Mouse (Mus musculus): ENCODE data around the gene Dip2c. TPM values are rescaled to one million over a fixed set of nuclear protein-coding genes. Genes with fewer than 3 reads are reported as not detected.

Gene Dip2c
- polyA plus RNA-seq, 1 experiment from 2014 or later, result 13.9 TPM

GRCm38 (mm10) chr13:9296285-9296684 lies 20.0 kb downstream of the Dip2c start:
- 85% methylated on average over 6 of the region's 6 CpGs for WGBS
- 0 out of 2 replicates have a peak, but pooled peaks cover 3% of the 10 kb centered on the region for H3K4me1 ChIP-seq (replicated peaks)

GRCm38 (mm10) chr13:9297266-9297665 lies 20.9 kb downstream of the Dip2c start:
- Histone ChIP-seq H3K4me3 (no peak overlapping the region), H3K27me3 (no peaks in the 10 kb centered on the region), H3K4me2 (no peak overlapping the region), H3K27ac (replicated peaks) (no peak overlapping the region), H3K9ac (no peak overlapping the region), H3K4me1 (replicated peaks) (0 out of 2 replicates have a peak, but pooled peaks cover 3% of the 10 kb centered on the region), H3K9me3 (no peaks in the 10 kb centered on the region), H3K36me3 (no peaks in the 10 kb centered on the region)
- 82% methylated on average over 3 of the region's 3 CpGs for WGBS
- no peak for ATAC-seq (ENCODE audit: low FRiP score, low read depth)

More at GRCm38 (mm10) chr13:9296285-9296684, 20.0 kb downstream of the Dip2c start:
- H3K27ac ChIP-seq (replicated peaks), result no peak overlapping the region
- no peaks in the 10 kb centered on the region for H3K27me3 ChIP-seq
- ATAC-seq (ENCODE audit: low FRiP score, low read depth), result no peak
- no peak overlapping the region for H3K4me2 ChIP-seq
- no peak overlapping the region for H3K4me3 ChIP-seq
- H3K36me3 ChIP-seq, result no peaks in the 10 kb centered on the region
- H3K9me3 ChIP-seq, result no peaks in the 10 kb centered on the region
- H3K9ac ChIP-seq, result no peak overlapping the region

- ATAC-seq (ENCODE audit: low FRiP score, low read depth), result no peak
- no peaks in the 10 kb centered on the region for H3K27me3 ChIP-seq
- H3K4me1 ChIP-seq (replicated peaks), result 0 out of 2 replicates have a peak, but pooled peaks cover 3% of the 10 kb centered on the region
- WGBS, result 60% methylated on average over 3 of the region's 3 CpGs
- no peak overlapping the region for H3K9ac ChIP-seq
- no peaks in the 10 kb centered on the region for H3K9me3 ChIP-seq
- no peak overlapping the region for H3K4me2 ChIP-seq
- no peaks in the 10 kb centered on the region for H3K36me3 ChIP-seq
- no peak overlapping the region for H3K4me3 ChIP-seq
- no peak overlapping the region for H3K27ac ChIP-seq (replicated peaks)
These were observed 21.4 kb downstream of the Dip2c start for GRCm38 (mm10) chr13:9297689-9298088.

GRCm38 (mm10) chr13:9299657-9300056 lies 23.3 kb downstream of the Dip2c start:
- Histone ChIP-seq H3K4me1 (replicated peaks) (0 out of 2 replicates have a peak, but pooled peaks cover 3% of the 10 kb centered on the region), H3K9ac (no peak overlapping the region), H3K36me3 (no peaks in the 10 kb centered on the region), H3K4me2 (no peak overlapping the region), H3K9me3 (no peaks in the 10 kb centered on the region), H3K27ac (replicated peaks) (no peak overlapping the region), H3K4me3 (no peak overlapping the region), H3K27me3 (no peaks in the 10 kb centered on the region)
- WGBS, result 73% methylated on average over 2 of the region's 2 CpGs
- ATAC-seq (ENCODE audit: low FRiP score, low read depth), result no peak

- no peak overlapping the region for H3K4me3 ChIP-seq
- no peaks in the 10 kb centered on the region for H3K36me3 ChIP-seq
- H3K9ac ChIP-seq, result no peak overlapping the region
- no peaks in the 10 kb centered on the region for H3K27me3 ChIP-seq
- peaks cover under 1% of the 10 kb centered on the region; the same call in 1 of the 2 replicates for H3K4me1 ChIP-seq (replicated peaks)
- H3K4me2 ChIP-seq, result no peak overlapping the region
- ATAC-seq (ENCODE audit: low FRiP score, low read depth), result no peak
- no peaks in the 10 kb centered on the region for H3K9me3 ChIP-seq
- H3K27ac ChIP-seq (replicated peaks), result no peak overlapping the region
- 43% methylated on average over 6 of the region's 6 CpGs for WGBS
These were observed 32.5 kb downstream of the Dip2c start for GRCm38 (mm10) chr13:9308863-9309262.

- H3K4me1 ChIP-seq (replicated peaks), result peaks cover 10% of the 10 kb centered on the region
- no peak overlapping the region for H3K4me3 ChIP-seq
- H3K27ac ChIP-seq (replicated peaks), result no peak overlapping the region
- no peaks in the 10 kb centered on the region for H3K9me3 ChIP-seq
- 90% methylated on average over 1 of the region's 1 CpGs for WGBS
- no peak for ATAC-seq (ENCODE audit: low FRiP score, low read depth)
- no peaks in the 10 kb centered on the region for H3K27me3 ChIP-seq
- H3K4me2 ChIP-seq, result no peak overlapping the region
- H3K36me3 ChIP-seq, result no peaks in the 10 kb centered on the region
- H3K9ac ChIP-seq, result no peak overlapping the region
These were observed 34.5 kb downstream of the Dip2c start for GRCm38 (mm10) chr13:9310806-9311205.

GRCm38 (mm10) chr13:9312916-9313315 lies 36.6 kb downstream of the Dip2c start:
- H3K4me2 ChIP-seq, result no peak overlapping the region
- no peak overlapping the region for H3K4me3 ChIP-seq
- H3K4me1 ChIP-seq (replicated peaks), result peaks cover 16% of the 10 kb centered on the region
- no peak for ATAC-seq (ENCODE audit: low FRiP score, low read depth)
- H3K36me3 ChIP-seq, result no peaks in the 10 kb centered on the region
- H3K9me3 ChIP-seq, result no peaks in the 10 kb centered on the region
- no peak overlapping the region for H3K9ac ChIP-seq
- H3K27ac ChIP-seq (replicated peaks), result no peak overlapping the region
- no peaks in the 10 kb centered on the region for H3K27me3 ChIP-seq

GRCm38 (mm10) chr13:9314099-9314712 lies 37.9 kb downstream of the Dip2c start:
- no peaks in the 10 kb centered on the region for H3K9me3 ChIP-seq
- no peaks in the 10 kb centered on the region for H3K27me3 ChIP-seq
- no peak for ATAC-seq (ENCODE audit: low FRiP score, low read depth)
- no peak overlapping the region for H3K4me3 ChIP-seq
- no peak overlapping the region for H3K4me2 ChIP-seq
- no peak overlapping the region for H3K9ac ChIP-seq
- peaks cover 16% of the 10 kb centered on the region for H3K4me1 ChIP-seq (replicated peaks)
- WGBS, result 56% methylated on average over 2 of the region's 2 CpGs
- no peaks in the 10 kb centered on the region for H3K36me3 ChIP-seq
- H3K27ac ChIP-seq (replicated peaks), result no peak overlapping the region; the same call in 1 of the 2 replicates

- no peaks in the 10 kb centered on the region for H3K9me3 ChIP-seq
- no peak for ATAC-seq (ENCODE audit: low FRiP score, low read depth)
- H3K27me3 ChIP-seq, result no peaks in the 10 kb centered on the region
- H3K36me3 ChIP-seq, result no peaks in the 10 kb centered on the region
- H3K27ac ChIP-seq (replicated peaks), result no peak overlapping the region
- WGBS, result 68% methylated on average over 4 of the region's 4 CpGs
- no peak overlapping the region for H3K9ac ChIP-seq
- peaks cover 16% of the 10 kb centered on the region for H3K4me1 ChIP-seq (replicated peaks)
- H3K4me2 ChIP-seq, result no peak overlapping the region
- no peak overlapping the region for H3K4me3 ChIP-seq
These were observed 38.4 kb downstream of the Dip2c start for GRCm38 (mm10) chr13:9314713-9315112.

GRCm38 (mm10) chr13:9319745-9320144 lies 43.4 kb downstream of the Dip2c start:
- no peaks in the 10 kb centered on the region for H3K36me3 ChIP-seq
- WGBS, result 94% methylated on average over 2 of the region's 2 CpGs
- no peak overlapping the region for H3K27ac ChIP-seq (replicated peaks)
- no peak overlapping the region for H3K4me2 ChIP-seq
- H3K9me3 ChIP-seq, result no peaks in the 10 kb centered on the region
- H3K27me3 ChIP-seq, result no peaks in the 10 kb centered on the region
- H3K9ac ChIP-seq, result no peak overlapping the region
- H3K4me3 ChIP-seq, result no peak overlapping the region
- peaks cover 7% of the 10 kb centered on the region; the same call in 1 of the 2 replicates for H3K4me1 ChIP-seq (replicated peaks)
- no peak for ATAC-seq (ENCODE audit: low FRiP score, low read depth)

- no peaks in the 10 kb centered on the region for H3K9me3 ChIP-seq
- H3K27me3 ChIP-seq, result no peaks in the 10 kb centered on the region
- H3K36me3 ChIP-seq, result no peaks in the 10 kb centered on the region
- H3K27ac ChIP-seq (replicated peaks), result no peak overlapping the region
- H3K4me2 ChIP-seq, result no peak overlapping the region
- H3K9ac ChIP-seq, result no peak overlapping the region
- 89% methylated on average over 1 of the region's 1 CpGs for WGBS
- ATAC-seq (ENCODE audit: low FRiP score, low read depth), result no peak
- peaks cover 8% of the 10 kb centered on the region for H3K4me1 ChIP-seq (replicated peaks)
- no peak overlapping the region for H3K4me3 ChIP-seq
These were observed 48.9 kb downstream of the Dip2c start for GRCm38 (mm10) chr13:9325262-9325661.

- Histone ChIP-seq H3K4me1 (replicated peaks) (peaks cover 8% of the 10 kb centered on the region), H3K27ac (replicated peaks) (0 out of 2 replicates have a peak overlapping the region, but pooled peaks have one; percentile 45), H3K4me2 (no peak overlapping the region), H3K27me3 (no peaks in the 10 kb centered on the region), H3K9me3 (no peaks in the 10 kb centered on the region), H3K9ac (no peak overlapping the region), H3K36me3 (no peaks in the 10 kb centered on the region), H3K4me3 (no peak overlapping the region)
- peak; percentile 65; the same call in 1 of the 2 replicates for ATAC-seq (ENCODE audit: low FRiP score, low read depth)
- WGBS, result 55% methylated on average over 1 of the region's 1 CpGs
These were observed 53.1 kb downstream of the Dip2c start for GRCm38 (mm10) chr13:9329307-9329915.
